Mouse (Mus musculus) cerebellum, adult 9-10 months (tissue): ENCODE measurements around the gene Olfr1329.
"Not testable (repeated sequence)": the region's sequence is repeated elsewhere in the genome, so short reads cannot be mapped to it uniquely, and the experiment has no call there.

ENCODE experiments used
- DNase-seq: peaks from one replicate; pipeline ENCODE4 v3.0.0; 2022

Gene Olfr1329

DNA sequence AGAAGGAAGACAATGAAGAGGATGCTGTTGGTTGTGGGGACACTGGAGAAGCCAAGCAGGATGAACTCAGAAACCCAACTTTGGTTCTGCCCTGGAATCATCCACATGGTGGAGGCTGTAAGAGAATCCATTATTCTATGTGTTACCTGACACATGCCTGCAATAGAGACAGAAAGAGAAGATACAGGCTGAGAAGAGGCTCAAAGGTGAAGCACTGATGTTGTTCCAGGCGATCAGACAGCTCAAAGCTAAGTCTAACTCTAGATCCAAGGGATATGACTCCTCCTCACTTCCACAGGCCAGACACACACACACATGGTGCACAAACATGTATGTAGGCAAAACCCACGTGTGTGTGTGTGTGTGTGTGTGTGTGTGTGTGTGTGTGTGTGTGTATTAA is at the start of gene Olfr1329:
TSS of gene Olfr1329 (minus strand) at position 101 of the 400 bp plus-strand sequence.
- DNase-seq: not testable (repeated sequence)

DNA sequence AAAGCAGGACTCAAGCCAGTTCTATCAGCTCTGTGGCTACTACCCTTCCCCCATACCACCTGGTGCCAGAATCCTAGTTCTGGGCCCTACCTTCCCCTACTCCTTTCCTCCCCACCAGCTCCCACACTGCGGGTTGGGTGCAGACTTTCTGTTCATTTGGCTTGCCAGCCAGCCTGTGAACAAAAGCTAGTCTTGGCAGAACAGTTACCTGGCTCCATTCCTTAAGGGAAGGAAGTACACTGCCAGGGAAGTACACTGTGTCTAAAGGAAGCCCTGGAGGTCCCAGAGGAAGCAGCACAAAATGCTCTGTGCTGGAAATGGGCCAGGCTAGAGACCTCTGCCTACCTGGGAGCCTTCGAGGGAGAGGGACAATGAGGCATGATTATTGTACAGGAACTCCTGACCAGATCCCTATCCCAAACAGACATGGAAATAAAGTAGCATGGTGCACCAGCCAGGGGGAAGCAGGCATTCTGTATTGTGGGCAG is 43.9 kb upstream of the Olfr1329 start, which contains the start of gene Lao1:
TSS of gene Lao1 (plus strand) at position 438 of the 488 bp plus-strand sequence.
- peak; percentile 17 for DNase-seq

DNA sequence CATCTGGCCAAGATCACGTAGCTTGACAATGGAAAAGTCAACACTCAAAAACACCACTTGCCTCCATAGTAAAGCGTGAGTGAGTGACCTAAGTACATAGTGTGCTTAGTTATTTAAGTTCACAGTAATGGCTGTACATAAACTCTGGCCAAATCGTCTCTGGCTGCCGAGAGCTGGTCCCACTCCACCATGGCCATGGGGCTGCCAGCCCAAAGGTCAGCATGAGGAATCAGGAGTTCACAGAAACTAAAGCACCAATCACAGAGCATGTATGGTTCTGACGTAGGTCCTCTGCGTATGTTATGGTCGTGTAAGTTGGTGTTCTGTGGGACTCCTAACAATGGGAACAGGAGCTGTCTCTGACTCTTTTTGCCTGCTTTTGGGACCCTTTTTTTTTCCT is 41.5 kb upstream of the Olfr1329 start:
- no peak for DNase-seq

DNA sequence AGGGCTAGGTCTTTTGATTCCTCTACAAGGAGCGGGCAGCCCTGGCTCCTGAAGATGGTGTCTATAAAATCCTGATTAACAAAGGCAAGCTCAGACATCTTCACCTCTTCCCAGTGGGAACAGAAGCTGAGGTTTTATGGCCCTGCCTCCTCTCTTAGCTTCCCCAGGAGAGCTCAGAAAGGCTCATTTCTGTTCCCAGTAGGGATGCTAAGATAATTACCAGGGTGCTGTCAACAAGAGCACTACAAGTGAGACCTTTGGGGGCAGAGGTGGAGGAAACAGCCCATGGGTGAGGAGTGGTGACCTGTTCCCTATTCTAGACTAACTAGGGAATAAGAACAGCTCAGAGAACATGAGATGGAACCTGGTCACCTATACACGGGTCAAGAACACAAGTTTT is 21.2 kb upstream of the Olfr1329 start, which contains the start of gene Olfr1328:
TSS of gene Olfr1328 (minus strand) at position 101 of the 400 bp plus-strand sequence.
- no peak for DNase-seq

DNA sequence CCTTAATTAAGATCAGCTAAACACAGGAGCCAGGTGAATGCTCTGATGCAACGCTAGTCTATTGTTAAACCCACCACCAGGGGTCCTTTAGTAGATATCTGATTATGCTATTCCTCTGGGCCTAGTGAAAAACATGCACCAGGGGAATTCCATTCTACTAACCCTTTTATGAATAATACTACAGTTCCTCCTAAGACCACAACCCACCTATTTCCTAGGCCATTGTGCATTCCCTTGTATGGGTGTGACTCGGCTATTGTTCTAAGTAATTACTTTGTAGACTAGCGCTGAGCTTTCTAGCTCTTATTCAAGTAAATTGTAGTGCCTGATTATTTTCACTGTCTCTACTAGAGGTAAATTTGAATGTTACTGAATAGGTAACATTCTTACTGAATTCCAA is 14.1 kb upstream of the Olfr1329 start:
- DNase-seq: not testable (repeated sequence)

DNA sequence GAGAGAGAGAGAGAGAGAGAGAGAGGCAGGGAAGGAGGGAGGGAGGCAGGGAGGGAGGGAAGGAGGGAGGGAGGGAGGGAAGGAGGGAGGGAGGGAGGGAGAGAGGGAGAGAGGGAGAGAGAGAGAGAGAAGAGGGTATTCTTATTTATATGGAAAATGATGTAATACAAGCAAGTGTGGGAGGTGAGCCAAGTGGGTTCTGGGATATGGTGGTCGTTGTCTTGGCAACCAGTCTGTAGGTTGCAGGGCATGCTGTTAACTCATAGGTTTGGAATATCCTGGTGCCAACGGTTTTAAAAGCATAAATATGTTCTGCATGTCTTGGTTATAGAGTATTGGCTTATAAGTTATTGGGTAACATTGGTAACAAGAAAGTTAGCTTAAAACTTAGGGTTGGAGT is 15.3 kb downstream of the Olfr1329 start:
- no peak for DNase-seq

DNA sequence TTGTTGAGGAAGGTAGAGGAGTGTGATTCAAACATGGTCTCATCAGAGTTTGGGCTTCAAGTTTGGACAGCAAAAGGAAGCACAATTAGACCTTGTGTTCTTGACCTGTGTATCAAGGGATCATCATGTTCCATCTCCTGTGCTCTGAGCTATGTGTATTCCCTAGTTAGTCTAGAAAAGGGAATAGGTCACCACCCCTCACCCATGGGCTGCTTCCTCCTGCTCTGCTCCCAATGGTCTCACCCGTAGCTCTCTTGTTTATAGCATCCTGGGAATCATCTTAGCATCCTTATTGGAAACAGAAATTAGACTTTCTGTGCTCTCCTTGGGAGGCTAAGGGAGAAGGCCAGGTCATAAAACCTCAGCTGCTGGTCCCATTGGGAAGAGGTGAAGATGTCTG is 29.0 kb downstream of the Olfr1329 start, which contains the start of gene Olfr1330:
TSS of gene Olfr1330 (plus strand) at position 301 of the 400 bp plus-strand sequence.
- no peak for DNase-seq

DNA sequence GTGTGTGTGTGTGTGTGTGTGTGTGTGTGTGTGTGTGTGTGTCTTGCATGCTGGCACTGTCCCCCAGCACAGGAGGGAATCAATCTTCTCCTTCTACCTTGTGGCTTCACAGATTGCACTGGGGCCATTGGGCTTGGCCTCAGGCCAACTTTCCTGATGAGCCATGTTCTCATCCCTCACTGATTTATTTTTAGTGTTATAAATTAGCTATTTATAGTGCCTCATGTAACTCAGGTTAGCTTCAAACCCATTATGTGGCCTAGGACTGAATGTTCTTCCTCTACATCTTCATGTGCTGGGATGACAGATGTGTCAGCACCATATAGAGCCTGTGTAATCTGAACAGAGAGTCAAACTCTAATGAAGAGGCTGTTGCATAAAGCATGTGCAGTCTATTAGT is 49.7 kb downstream of the Olfr1329 start:
- peak; percentile 1 for DNase-seq
